Mouse (Mus musculus): Measurements from ENCODE around the gene Rab29. TPM values are rescaled to one million over a fixed set of nuclear protein-coding genes. Genes with fewer than 3 reads are reported as not detected.

Gene Rab29
- total RNA-seq (2023), result 10 to 100 TPM; 22.7 to 23.4 TPM

GRCm38 (mm10) chr1:131867093-131867945, at the start of gene Rab29:
Gene Rab29, plus strand, starts transcription at chr1:131867224.

GRCm38 (mm10) chr1:131827207-131827786, 39.7 kb upstream of the Rab29 start, which contains the start of gene Slc41a1:
Gene Slc41a1, plus strand, starts transcription at chr1:131827493.

GRCm38 (mm10) chr1:131910001-131910648, 43.1 kb downstream of the Rab29 start, which contains the start of gene Nucks1:
Gene Nucks1, plus strand, starts transcription at chr1:131910534.

Other genes with a start within 250 kb of the Rab29 start
- gene Ctse, start 228.9 kb upstream of the Rab29 start, total RNA-seq (2023), result 100 to 1,000 TPM; 147 to 206 TPM
- 1 to 10 TPM; 3.9 to 5.1 TPM for gene Rab7b, start 178.5 kb upstream of the Rab29 start, total RNA-seq (2023)
- not detected for gene Slc26a9, start 123.2 kb upstream of the Rab29 start, total RNA-seq (2023)
- not detected for gene Pm20d1, start 69.8 kb upstream of the Rab29 start, total RNA-seq (2023)
- 1 to 10 TPM; 5.0 to 5.4 TPM for gene Slc41a1, start 39.7 kb upstream of the Rab29 start, total RNA-seq (2023)
- gene Nucks1, start 43.3 kb downstream of the Rab29 start, total RNA-seq (2023), result 10 to 100 TPM; 91.6 to 94.5 TPM
- under 1 TPM; 0.13 to 0.37 TPM for gene Slc45a3, start 95.7 kb downstream of the Rab29 start, total RNA-seq (2023)
- gene Elk4, start 140.4 kb downstream of the Rab29 start, total RNA-seq (2023), result 10 to 100 TPM; 81.0 to 87.4 TPM
- gene Mfsd4a, start 200.8 kb downstream of the Rab29 start, total RNA-seq (2023), result under 1 TPM in 1 of 2 experiments, not detected in 1; 0.68 TPM